19 mouse cellular contexts compared by ENCODE assay signal in the genomic region with DNA sequence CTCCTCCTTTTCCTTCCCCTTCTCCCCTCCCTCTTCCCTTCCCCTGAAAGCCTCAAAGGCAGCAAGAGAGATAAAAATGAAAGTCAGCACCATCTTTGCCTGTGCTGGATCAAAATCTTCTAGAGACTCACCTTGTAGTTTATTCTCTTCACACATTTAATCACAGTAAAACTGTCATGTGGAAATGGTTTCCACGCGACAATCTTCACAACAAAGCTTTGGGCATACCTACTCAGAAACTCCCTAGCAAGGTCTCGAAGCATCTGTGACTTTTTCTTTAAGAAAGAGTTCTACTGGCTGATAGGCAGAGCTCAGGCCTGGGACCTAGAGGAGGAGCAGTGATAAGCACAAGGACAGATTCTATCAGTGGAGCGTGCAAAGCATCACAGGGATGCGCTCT.
DNase-seq lines count a peak whose midpoint lies in the region; ATAC-seq and TF ChIP-seq lines count a peak whose summit lies in the region.
"Had no signal": no experiment of that assay in that cellular context is flagged by ENCODE, and none has a peak within 500 bp of the region (broad histone marks: within the 10 kb centered on the region; RNA-seq: fewer than 3 reads in every experiment).

No protein-coding gene starts in this region.

- TF ChIP-seq POLR2A in MEL (IDR thresholded peaks at IDR 0.05; ENCODE audit: control insufficient read depth in 1 of 2, insufficient read depth in 1 of 2, low read depth in 1 of 2, low read length in 2 of 2, poor library complexity in 1 of 2) = no peak

- no peak for TF ChIP-seq RAD21 in MEL (IDR thresholded peaks at IDR 0.05; ENCODE audit: low read depth, low read length)

- DNase-seq in liver, embryonic 11.5 days (ENCODE audit: low spot score) = no peak
- no peak for DNase-seq in liver
- peak; percentile 82 for DNase-seq in CD4-positive helper T cell, adult 2 months (ENCODE audit: low read depth, low spot score)
- DNase-seq in MEL (ENCODE audit: low read depth, low spot score) = no peak
- no peak for DNase-seq in forebrain, embryonic 11.5 days (ENCODE audit: low spot score)
- DNase-seq in urinary bladder, adult 18-20 months (ENCODE audit: low spot score in 2 of 2) = no peak
- DNase-seq: adrenal gland, postnatal 10 days; heart, adult 2 months; heart, postnatal 14 days; lung, adult 18-20 months; spleen, adult 18-20 months had no signal

- no peak overlapping the region for H3K9ac ChIP-seq in liver, embryonic 11.5 days (ENCODE audit: low read depth, low read length)
- peak overlapping the region; percentile 33; the same call in 1 of the 2 replicates for H3K9ac ChIP-seq in MEL (ENCODE audit: control insufficient read depth, low read depth, low read length, poor library complexity, severe bottlenecking)
- no peak overlapping the region for H3K9ac ChIP-seq in liver, embryonic 16.5 days (ENCODE audit: low read depth, low read length)
- H3K9ac ChIP-seq in forebrain, embryonic 11.5 days (ENCODE audit: low read length) = no peak overlapping the region
- H3K9ac ChIP-seq in forebrain, embryonic 13.5 days = no peak overlapping the region
- H3K9ac ChIP-seq: embryonic facial prominence, embryonic 12.5 days; kidney, embryonic 15.5 days had no signal

- peak overlapping the region; percentile 18 for H3K4me2 ChIP-seq in liver, embryonic 11.5 days
- no peak overlapping the region for H3K4me2 ChIP-seq in liver, embryonic 16.5 days (ENCODE audit: low read depth, low read length)
- H3K4me2 ChIP-seq in forebrain, embryonic 11.5 days (ENCODE audit: low read depth, low read length, severe bottlenecking) = no peak overlapping the region
- H3K4me2 ChIP-seq in forebrain, embryonic 13.5 days = no peak overlapping the region
- H3K4me2 ChIP-seq: embryonic facial prominence, embryonic 12.5 days; kidney, embryonic 15.5 days; midbrain, embryonic 11.5 days had no signal

- H3K27ac ChIP-seq in liver, embryonic 11.5 days (ENCODE audit: low read depth, low read length) = no peak overlapping the region
- H3K27ac ChIP-seq in MEL (ENCODE audit: control insufficient read depth, low read depth, low read length) = peak overlapping the region; percentile 35
- peak overlapping the region; percentile 5; the same call in 1 of the 2 replicates for H3K27ac ChIP-seq in liver, embryonic 16.5 days (ENCODE audit: low read length)
- no peak overlapping the region for H3K27ac ChIP-seq in forebrain, embryonic 11.5 days (ENCODE audit: low read depth, low read length)
- H3K27ac ChIP-seq in forebrain, embryonic 13.5 days = no peak overlapping the region
- H3K27ac ChIP-seq: embryonic facial prominence, embryonic 12.5 days; kidney, embryonic 15.5 days; stomach, postnatal 0 days had no signal

- TF ChIP-seq EP300 in MEL (IDR thresholded peaks at IDR 0.05; ENCODE audit: low read depth in 1 of 2, low read length in 2 of 2) = no peak

- no peak for TF ChIP-seq CTCF in MEL (IDR thresholded peaks at IDR 0.05 in 2 of 3, conservative IDR thresholded peaks at IDR 0.05 in 1 of 3; ENCODE audit: control insufficient read depth in 1 of 3, insufficient read depth in 1 of 3, low read depth in 2 of 3, low read length in 3 of 3, poor library complexity in 1 of 3, severe bottlenecking in 1 of 3)

- H3K36me3 ChIP-seq in liver, embryonic 11.5 days (ENCODE audit: control insufficient read depth, insufficient read depth, low read length) = no peaks in the 10 kb centered on the region
- peaks cover 0 to 66% of the 10 kb centered on the region in 2 experiments; a peak in 2 of 4 replicates for H3K36me3 ChIP-seq in MEL (ENCODE audit: control insufficient read depth in 1 of 2, insufficient read depth in 2 of 2, low read length in 2 of 2)
- no peaks in the 10 kb centered on the region for H3K36me3 ChIP-seq in liver, embryonic 16.5 days (ENCODE audit: control insufficient read depth, insufficient read depth)
- H3K36me3 ChIP-seq in forebrain, embryonic 11.5 days (ENCODE audit: control insufficient read depth, insufficient read depth, low read length) = no peaks in the 10 kb centered on the region
- no peaks in the 10 kb centered on the region for H3K36me3 ChIP-seq in forebrain, embryonic 13.5 days (ENCODE audit: poor library complexity, severe bottlenecking)
- H3K36me3 ChIP-seq: embryonic facial prominence, embryonic 12.5 days; kidney, embryonic 15.5 days had no signal

- no peaks in the 10 kb centered on the region for H3K79me2 ChIP-seq in MEL (ENCODE audit: control insufficient read depth, insufficient read depth, low read length, poor library complexity)

- ATAC-seq in liver, embryonic 11.5 days (replicated peaks; ENCODE audit: low FRiP score) = no peak
- no peak for ATAC-seq in liver, embryonic 16.5 days (ENCODE audit: low read depth)
- no peak for ATAC-seq in forebrain, embryonic 11.5 days (replicated peaks; ENCODE audit: low FRiP score)
- ATAC-seq in forebrain, embryonic 13.5 days = no peak
- ATAC-seq: hindbrain, embryonic 16.5 days had no signal

- WGBS in liver, embryonic 11.5 days = 33% methylated on average over 5 of the region's 5 CpGs
- 34% methylated on average over 5 of the region's 5 CpGs for WGBS in liver, embryonic 16.5 days (ENCODE audit: insufficient replicate concordance)
- 80% methylated on average over 5 of the region's 5 CpGs for WGBS in forebrain, embryonic 11.5 days
- WGBS in forebrain, embryonic 13.5 days = 78% methylated on average over 5 of the region's 5 CpGs

- no peak overlapping the region for H3K4me3 ChIP-seq in liver, embryonic 11.5 days (ENCODE audit: low read depth, low read length)
- peak overlapping the region in 1 of 2 experiments; percentile 41; a peak in 2 of 4 replicates for H3K4me3 ChIP-seq in MEL (ENCODE audit: control insufficient read depth in 1 of 2, insufficient read depth in 1 of 2, low read depth in 2 of 2, low read length in 2 of 2)
- no peak overlapping the region for H3K4me3 ChIP-seq in liver, embryonic 16.5 days (ENCODE audit: low read depth, low read length)
- H3K4me3 ChIP-seq in forebrain, embryonic 11.5 days (ENCODE audit: low read depth, low read length) = no peak overlapping the region
- H3K4me3 ChIP-seq in forebrain, embryonic 13.5 days = no peak overlapping the region
- H3K4me3 ChIP-seq: embryonic facial prominence, embryonic 12.5 days; heart, adult 2 months; kidney, embryonic 15.5 days had no signal

- no peaks in the 10 kb centered on the region for H3K27me3 ChIP-seq in liver, embryonic 11.5 days (replicated peaks; ENCODE audit: control insufficient read depth, insufficient read depth, low read length)
- no peaks in the 10 kb centered on the region for H3K27me3 ChIP-seq in MEL (ENCODE audit: control insufficient read depth in 1 of 2, insufficient read depth in 2 of 2, low read length in 2 of 2)
- no peaks in the 10 kb centered on the region for H3K27me3 ChIP-seq in liver, embryonic 16.5 days (ENCODE audit: control insufficient read depth, insufficient read depth, low read depth, low read length)
- no peaks in the 10 kb centered on the region for H3K27me3 ChIP-seq in forebrain, embryonic 11.5 days (ENCODE audit: control insufficient read depth, insufficient read depth, low read length)
- no peaks in the 10 kb centered on the region for H3K27me3 ChIP-seq in forebrain, embryonic 13.5 days
- H3K27me3 ChIP-seq: CH12.LX; embryonic facial prominence, embryonic 12.5 days; kidney, embryonic 15.5 days had no signal

- no peaks in the 10 kb centered on the region for H3K9me3 ChIP-seq in liver, embryonic 11.5 days (ENCODE audit: control insufficient read depth, low read length)
- H3K9me3 ChIP-seq in MEL (replicated peaks; ENCODE audit: insufficient read depth, low read length) = no peaks in the 10 kb centered on the region
- H3K9me3 ChIP-seq in liver, embryonic 16.5 days (replicated peaks; ENCODE audit: control insufficient read depth, low read length) = no peaks in the 10 kb centered on the region
- no peaks in the 10 kb centered on the region for H3K9me3 ChIP-seq in forebrain, embryonic 11.5 days (ENCODE audit: control insufficient read depth, low read length)
- no peaks in the 10 kb centered on the region for H3K9me3 ChIP-seq in forebrain, embryonic 13.5 days (replicated peaks)
- H3K9me3 ChIP-seq: embryonic facial prominence, embryonic 12.5 days; kidney, embryonic 15.5 days had no signal

- H3K4me1 ChIP-seq in liver, embryonic 11.5 days (replicated peaks; ENCODE audit: control insufficient read depth, insufficient read depth, low read length) = peaks cover 49% of the 10 kb centered on the region
- peaks cover 48 to 50% of the 10 kb centered on the region in 2 experiments for H3K4me1 ChIP-seq in MEL (ENCODE audit: control insufficient read depth in 1 of 2, insufficient read depth in 2 of 2, low read length in 2 of 2)
- peaks cover 48% of the 10 kb centered on the region for H3K4me1 ChIP-seq in liver, embryonic 16.5 days (ENCODE audit: control insufficient read depth, low read depth, low read length)
- peaks cover 7% of the 10 kb centered on the region; the same call in 1 of the 2 replicates for H3K4me1 ChIP-seq in forebrain, embryonic 11.5 days (replicated peaks; ENCODE audit: control insufficient read depth, insufficient read depth, low read length)
- H3K4me1 ChIP-seq in forebrain, embryonic 13.5 days = 0 out of 2 replicates have a peak, but pooled peaks cover 3% of the 10 kb centered on the region

TF ChIP-seq in MEL, 35 proteins besides CTCF, POLR2A, EP300 and RAD21:
- TF ChIP-seq MAX (IDR thresholded peaks at IDR 0.05; ENCODE audit: low read length) = no peak
- no peak for TF ChIP-seq TAL1 (IDR thresholded peaks at IDR 0.05; ENCODE audit: low read length)
- TF ChIP-seq MAZ (IDR thresholded peaks at IDR 0.05; ENCODE audit: low read depth, low read length) = 0 out of 2 replicates have a peak, but pooled peaks have one; percentile 25
- TF ChIP-seq SMC3 (IDR thresholded peaks at IDR 0.05; ENCODE audit: low read depth, low read length) = no peak
- no peak; the same call in 1 of the 2 replicates for TF ChIP-seq SIN3A (IDR thresholded peaks at IDR 0.05; ENCODE audit: low read length)
- TF ChIP-seq POLR2AphosphoS5 (IDR thresholded peaks at IDR 0.05; ENCODE audit: borderline replicate concordance, low read depth, low read length) = no peak
- no peak for TF ChIP-seq MYC (IDR thresholded peaks at IDR 0.05; ENCODE audit: low read depth, low read length)
- no peak for TF ChIP-seq ELF1 (IDR thresholded peaks at IDR 0.05; ENCODE audit: low read depth, low read length)
- TF ChIP-seq GATA1 (IDR thresholded peaks at IDR 0.05; ENCODE audit: low read depth, low read length) = peak; percentile 47
- no peak for TF ChIP-seq MXI1 (IDR thresholded peaks at IDR 0.05; ENCODE audit: low read depth, low read length)

Comparison
In these comparisons a context has a peak if more than half of its experiments do, and no peak if none do; other contexts are left out.
1. H3K27ac ChIP-seq: peak in MEL (single experiment) and liver, embryonic 16.5 days (single experiment); none in liver, embryonic 11.5 days (single experiment), forebrain, embryonic 11.5 days (single experiment) and forebrain, embryonic 13.5 days (single experiment).